Mouse (Mus musculus) adrenal gland, postnatal 25 days (tissue): ENCODE data around the gene Prdm10. TPM values are rescaled to one million over a fixed set of nuclear protein-coding genes. Genes with fewer than 3 reads are reported as not detected.
A peak's percentile ranks its signal among the peaks of the same experiment; 100 is the strongest.

Experiments
- DNase-seq: peaks from one replicate; pipeline ENCODE4 v3.0.0; 2021; ENCODE audit warnings: mixed read lengths
- long read RNA-seq: library from polyadenylated mRNA; stranded (forward); transcript quantifications from one replicate; pipeline ENCODE4 v2.0.0, GENCODE M21; 2021
- total RNA-seq: library from RNA; stranded (reverse); gene quantifications from 2 replicates; pipeline ENCODE4 v1.2.3, GENCODE M21; 2021

Prdm10 gene
- 9.7 and 12.1 TPM in 2 replicates for total RNA-seq
- long read RNA-seq, partial matches to known transcripts, result 2 of 8 reads
- long read RNA-seq, other reads (novel, unspliced or antisense), result 6 of 8 reads

DNA sequence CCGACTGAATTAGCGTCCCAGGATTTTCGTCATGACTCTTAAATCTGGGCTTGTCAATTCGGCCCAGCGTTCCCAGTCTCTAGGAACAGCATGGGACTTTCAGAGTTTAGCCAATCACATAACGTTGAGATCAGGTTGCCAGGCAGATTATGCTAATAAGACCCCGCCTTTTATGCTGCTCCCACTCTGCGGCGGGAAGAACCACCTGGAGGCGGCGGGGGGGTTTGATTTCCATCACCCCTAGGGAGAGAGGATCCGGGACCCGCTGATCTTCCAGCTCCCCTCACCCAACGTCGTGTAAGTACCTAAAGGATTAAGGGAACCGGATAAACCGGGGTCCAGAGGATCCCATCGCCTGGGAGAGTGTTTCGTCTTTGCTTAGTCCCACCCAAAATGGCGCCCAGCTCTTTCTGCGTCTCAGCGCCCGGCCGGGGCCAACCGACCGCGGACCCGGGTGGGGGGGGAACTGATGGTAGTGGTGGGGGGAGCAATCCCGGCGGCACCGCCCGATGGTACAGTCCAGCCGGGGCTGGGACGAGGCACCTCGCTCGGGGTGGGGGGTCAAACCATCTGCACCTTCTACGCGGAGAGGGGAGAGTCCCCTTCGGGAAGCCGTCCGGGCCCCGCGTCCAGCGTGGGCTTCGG is at the start of gene Prdm10:
Prdm10 (plus strand) TSS at position 173 of the 645 bp plus-strand sequence.
- DNase-seq, result peak; percentile 95

GRCm38 (mm10) chr9:31235030-31235429 is 45.3 kb upstream of the Prdm10 start:
- no peak for DNase-seq

DNA sequence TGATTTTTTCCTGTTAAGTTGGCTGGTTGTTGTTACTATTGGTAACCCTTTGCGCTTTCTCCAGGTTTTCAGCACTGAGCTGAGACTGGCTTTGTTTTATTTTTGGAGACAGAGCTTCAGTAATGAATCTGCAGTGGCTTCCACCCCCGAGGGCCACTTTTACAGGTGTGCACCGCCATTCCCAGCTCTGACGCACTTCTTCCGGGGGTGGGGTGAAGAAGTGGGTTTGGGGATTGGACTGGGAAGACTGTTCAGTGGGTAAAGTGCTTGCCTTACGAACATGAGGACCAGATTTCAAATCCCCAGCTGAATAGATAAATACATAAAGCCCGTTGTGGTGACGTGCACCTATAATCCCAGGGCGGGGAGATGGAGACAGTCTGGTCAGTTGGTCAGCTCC is 44.8 kb upstream of the Prdm10 start:
- DNase-seq, result no peak

GRCm38 (mm10) chr9:31236079-31236478 is 44.3 kb upstream of the Prdm10 start:
- no peak for DNase-seq

DNA sequence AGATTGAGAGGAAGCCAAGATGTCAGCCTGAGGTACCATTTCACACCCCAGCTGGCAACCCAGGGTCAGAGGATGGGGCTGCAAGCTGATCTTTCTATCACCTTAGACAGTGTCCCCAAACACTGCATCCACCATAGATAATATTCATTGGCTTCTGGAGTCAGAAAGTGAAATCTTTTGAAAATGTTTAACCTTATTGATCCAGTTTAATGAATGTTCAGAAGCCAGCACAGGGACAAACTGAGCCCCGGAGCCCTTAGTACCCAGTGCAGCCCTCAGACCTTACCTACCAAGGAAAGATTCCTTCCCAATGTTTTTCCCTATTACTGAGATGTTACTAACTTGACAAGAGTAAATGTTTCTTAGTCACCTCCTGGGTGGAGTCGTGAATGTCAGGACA is 41.8 kb upstream of the Prdm10 start:
- DNase-seq, result no peak

GRCm38 (mm10) chr9:31239551-31239950 is 40.8 kb upstream of the Prdm10 start:
- DNase-seq, result no peak

GRCm38 (mm10) chr9:31240522-31241207 is 39.7 kb upstream of the Prdm10 start:
- DNase-seq, result no peak

DNA sequence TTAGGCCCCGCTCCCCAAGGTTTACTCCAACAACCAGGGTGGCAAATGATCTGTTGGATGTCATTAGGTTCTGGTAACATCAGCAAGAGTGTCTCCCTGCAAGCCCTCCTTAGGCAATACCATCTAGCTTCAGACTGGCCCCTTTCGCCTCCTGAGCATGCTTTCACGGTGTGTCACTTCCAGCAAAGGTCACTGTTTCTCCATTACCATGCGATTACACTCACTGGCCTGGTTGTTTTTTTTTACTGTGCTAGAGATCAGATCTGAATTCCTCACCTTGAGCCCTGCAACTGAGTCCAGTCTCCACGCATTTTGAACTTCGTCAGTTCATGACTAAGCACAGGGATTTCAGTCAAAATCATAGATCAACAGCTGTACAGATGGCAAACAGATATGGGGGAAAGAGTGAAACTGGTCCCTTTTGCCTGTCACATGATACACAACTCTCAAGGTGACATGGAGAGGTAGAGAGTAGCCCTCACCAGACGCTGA is 39.1 kb upstream of the Prdm10 start:
- DNase-seq, result no peak

- peak; percentile 22 for DNase-seq
Measured at GRCm38 (mm10) chr9:31243306-31243938, 36.9 kb upstream of the Prdm10 start.

DNA sequence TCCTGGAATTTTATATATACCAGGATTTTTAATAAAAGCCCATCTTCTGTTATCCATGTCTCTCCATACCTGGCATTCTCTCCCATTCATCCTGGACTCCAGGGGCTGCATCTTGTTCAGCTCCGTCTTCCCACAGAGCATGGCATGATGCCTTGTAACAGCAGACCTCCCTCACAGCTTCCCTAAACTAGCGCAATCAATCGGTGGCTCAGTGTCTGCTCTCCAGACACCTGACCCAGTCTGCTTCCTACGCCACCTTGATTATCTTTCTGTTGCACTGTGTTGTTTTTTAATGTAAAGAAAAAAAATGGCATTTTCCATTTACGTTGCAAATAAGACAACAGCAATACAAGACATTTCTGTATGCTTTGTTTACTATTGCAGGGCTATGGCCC is 36.4 kb upstream of the Prdm10 start:
- no peak for DNase-seq

GRCm38 (mm10) chr9:31245006-31245405 is 35.3 kb upstream of the Prdm10 start:
- no peak for DNase-seq

GRCm38 (mm10) chr9:31246421-31246820 is 33.9 kb upstream of the Prdm10 start:
- DNase-seq, result no peak

DNA sequence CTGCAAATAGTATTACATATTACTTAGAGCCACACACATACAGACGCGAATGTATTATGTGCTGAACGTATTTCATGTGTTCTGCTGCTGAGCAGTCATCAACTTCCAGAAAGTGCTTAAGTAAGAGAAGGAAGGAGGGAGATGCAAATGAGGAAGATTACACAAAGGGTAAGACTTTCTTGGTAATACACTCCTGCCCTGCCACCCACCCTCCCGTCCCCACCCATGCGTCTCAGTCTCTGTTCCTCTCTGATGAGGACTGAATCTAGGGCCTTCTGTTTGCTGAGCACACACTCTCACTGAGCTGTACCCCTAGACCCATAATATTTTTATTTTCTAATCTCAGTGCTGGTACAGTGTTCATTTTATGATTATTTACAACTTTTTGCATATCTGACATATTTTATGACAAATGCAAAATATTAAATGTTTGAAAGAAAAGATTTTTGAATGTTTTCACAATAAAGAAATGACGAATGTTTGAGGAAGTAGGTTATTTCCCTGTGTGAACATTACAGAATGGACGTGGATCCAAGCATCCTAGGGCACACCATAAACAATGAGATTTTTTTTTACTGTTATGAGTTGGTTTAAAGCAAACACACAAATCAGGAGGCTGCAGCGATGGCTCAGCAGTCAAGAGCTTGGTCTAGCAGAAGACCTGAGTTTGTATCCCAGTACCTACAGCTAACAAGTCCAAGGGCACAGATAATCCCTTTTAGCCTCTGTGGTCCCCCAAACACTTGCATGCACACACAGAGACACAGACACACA is 32.7 kb upstream of the Prdm10 start:
- no peak for DNase-seq

GRCm38 (mm10) chr9:31252182-31252799 is 28.0 kb upstream of the Prdm10 start:
- DNase-seq, result peak; percentile 68

DNA sequence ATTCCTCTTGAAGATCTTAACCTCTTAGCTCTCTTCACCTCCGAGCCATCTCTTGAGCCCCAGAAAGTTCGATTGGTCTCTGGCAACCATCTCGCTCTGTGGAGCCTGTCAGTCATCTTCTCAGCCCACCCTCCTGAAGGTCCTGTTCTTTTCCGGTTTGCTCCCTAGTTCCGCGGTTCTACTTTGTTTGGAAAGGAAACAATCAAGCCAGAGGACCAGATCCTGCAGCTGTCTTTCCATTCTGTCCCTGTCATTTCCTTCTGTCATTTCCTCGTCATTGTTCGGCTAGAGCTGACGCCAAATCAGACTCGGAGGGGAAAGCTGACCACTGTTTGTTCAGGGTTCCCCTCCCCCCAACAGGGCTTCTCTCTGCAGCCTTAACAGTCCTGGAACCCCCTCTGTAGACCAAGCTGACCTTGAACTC is 27.0 kb upstream of the Prdm10 start:
- no peak for DNase-seq

GRCm38 (mm10) chr9:31253866-31254696 is 26.3 kb upstream of the Prdm10 start:
- DNase-seq, result peak; percentile 16

DNA sequence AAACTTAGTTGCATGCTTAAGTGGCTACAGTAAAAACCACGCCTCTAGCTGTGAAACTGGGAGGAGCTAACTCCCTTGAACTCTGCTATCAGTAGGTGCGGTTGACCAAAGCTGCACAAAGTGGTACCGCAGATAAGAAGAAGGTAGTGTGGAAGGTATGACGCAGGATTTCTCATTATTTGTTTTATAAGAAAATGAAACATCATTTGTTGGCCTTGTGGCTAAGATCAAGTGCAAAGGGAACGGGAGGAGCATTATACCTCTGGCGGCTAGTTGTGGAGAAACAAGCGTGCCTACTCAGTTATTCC is 25.7 kb upstream of the Prdm10 start:
- no peak for DNase-seq

DNA sequence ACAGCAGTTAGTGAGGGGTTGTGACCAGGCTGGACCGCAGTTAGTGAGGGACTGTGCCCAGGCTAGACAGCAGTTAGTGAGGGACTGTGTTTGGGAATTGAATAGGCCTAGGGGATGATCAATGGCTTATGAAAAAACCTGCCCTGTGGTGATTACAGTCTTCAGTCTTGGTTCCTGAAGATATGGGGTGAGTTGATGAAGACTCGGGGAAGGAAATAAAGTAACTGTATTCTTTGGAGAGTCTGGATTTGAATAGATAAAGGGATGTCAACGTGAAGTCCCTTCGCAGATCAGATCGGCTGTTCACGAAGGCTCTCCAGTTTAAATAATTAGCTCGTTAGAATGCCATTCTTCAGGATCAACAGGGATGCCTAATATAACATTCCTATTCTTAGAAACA is 24.4 kb upstream of the Prdm10 start:
- DNase-seq, result no peak

DNA sequence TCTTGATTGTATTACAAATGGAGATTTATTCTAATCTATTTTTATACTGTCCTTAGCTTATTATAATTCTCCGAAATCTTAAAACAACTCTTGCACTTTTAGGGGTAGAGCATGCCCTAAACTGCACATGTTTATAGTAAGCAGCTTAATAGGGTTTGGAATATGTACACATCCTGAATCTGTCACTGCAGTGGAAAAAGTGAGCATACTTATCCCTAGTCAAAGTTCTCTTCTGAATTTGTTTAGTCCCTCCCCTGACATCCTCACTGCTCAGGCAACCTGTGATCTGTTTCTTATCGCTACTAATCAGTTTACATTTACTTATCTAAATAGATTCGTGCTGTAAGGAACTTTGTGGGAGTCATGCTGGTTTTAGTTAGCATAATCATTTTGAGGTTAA is 22.1 kb upstream of the Prdm10 start:
- no peak for DNase-seq

- no peak for DNase-seq
Measured at GRCm38 (mm10) chr9:31260219-31260618, 20.1 kb upstream of the Prdm10 start.
